Mouse (Mus musculus): ENCODE results near the gene Tbce. TPM values are rescaled to one million over a fixed set of nuclear protein-coding genes. Genes with fewer than 3 reads are reported as not detected.

Gene Tbce
- polyA plus RNA-seq, 1 experiment = 13.9 TPM

DNA sequence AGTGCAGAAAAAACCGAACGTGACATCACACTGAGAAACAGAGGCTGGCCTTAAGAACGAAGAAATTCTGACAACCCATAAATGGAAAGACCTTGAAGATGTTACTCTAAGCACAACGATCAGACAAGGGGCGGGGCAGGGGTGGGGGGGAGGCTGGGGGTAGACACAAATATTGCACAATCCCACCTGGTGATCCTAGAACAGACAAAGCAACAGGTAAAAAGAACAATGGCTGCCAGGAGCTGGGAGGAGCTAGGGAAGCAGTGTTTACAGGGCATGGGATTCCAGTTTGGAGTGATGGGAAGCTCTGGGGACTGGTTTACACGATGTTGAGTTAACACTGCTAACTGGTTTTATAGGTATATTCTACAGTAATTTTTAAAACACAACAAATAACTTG is 23.8 kb downstream of the Tbce start:
- TF ChIP-seq POLR2A (IDR thresholded peaks at IDR 0.05; ENCODE audit: low read depth, low read length) (no peak), CTCF (IDR thresholded peaks at IDR 0.05; ENCODE audit: extremely low read depth, insufficient read depth, insufficient read length, insufficient replicate concordance) (no peak)
- Histone ChIP-seq H3K4me3 (ENCODE audit: extremely low read depth, insufficient read depth, insufficient read length) (no peak overlapping the region), H3K27me3 (ENCODE audit: control insufficient read depth, insufficient read depth, low read length) (no peaks in the 10 kb centered on the region), H3K27ac (ENCODE audit: insufficient read depth, low read length) (no peak overlapping the region), H3K4me1 (ENCODE audit: control insufficient read depth, insufficient read depth, insufficient read length) (no peaks in the 10 kb centered on the region; the same call in 1 of the 2 replicates), H3K36me3 (ENCODE audit: control insufficient read depth, insufficient read depth, low read length) (peaks cover 21% of the 10 kb centered on the region)
- WGBS = 93% methylated on average over 6 of the region's 6 CpGs
- DNase-seq (ENCODE audit: low read depth in 1 of 2, low spot score in 2 of 2) = no peak

- no peak overlapping the region for H3K27ac ChIP-seq (ENCODE audit: insufficient read depth, low read length)
- no peaks in the 10 kb centered on the region; the same call in 1 of the 2 replicates for H3K4me1 ChIP-seq (ENCODE audit: control insufficient read depth, insufficient read depth, insufficient read length)
- H3K36me3 ChIP-seq (ENCODE audit: control insufficient read depth, insufficient read depth, low read length) = peaks cover 21% of the 10 kb centered on the region
- no peak overlapping the region for H3K4me3 ChIP-seq (ENCODE audit: extremely low read depth, insufficient read depth, insufficient read length)
- WGBS = 96% methylated on average over 4 of the region's 4 CpGs
- no peak for TF ChIP-seq CTCF (IDR thresholded peaks at IDR 0.05; ENCODE audit: extremely low read depth, insufficient read depth, insufficient read length, insufficient replicate concordance)
- no peak for TF ChIP-seq POLR2A (IDR thresholded peaks at IDR 0.05; ENCODE audit: low read depth, low read length)
- DNase-seq (ENCODE audit: low read depth in 1 of 2, low spot score in 2 of 2) = no peak
- no peaks in the 10 kb centered on the region for H3K27me3 ChIP-seq (ENCODE audit: control insufficient read depth, insufficient read depth, low read length)
These were observed 24.9 kb downstream of the Tbce start for GRCm38 (mm10) chr13:14014540-14014939.

DNA sequence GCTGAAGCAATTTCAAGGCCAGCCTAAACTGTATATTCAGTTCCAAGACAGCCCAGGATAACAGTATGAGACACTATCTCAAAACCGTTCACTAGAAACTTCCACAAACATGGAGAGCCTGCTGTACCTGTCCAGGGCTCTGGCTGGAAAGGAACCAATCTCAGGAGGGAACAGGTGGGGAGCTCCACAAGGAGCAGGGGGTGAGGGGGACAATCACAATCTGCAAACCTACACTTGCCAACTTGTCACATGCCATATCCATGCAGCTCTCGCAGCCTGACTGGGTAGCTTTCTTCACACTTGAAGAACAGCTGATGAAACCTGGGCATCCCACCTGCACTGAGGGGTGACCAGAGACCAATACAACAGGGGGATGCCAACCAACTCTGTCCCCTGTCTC is 25.4 kb downstream of the Tbce start:
- 98% methylated on average over 2 of the region's 2 CpGs for WGBS
- H3K27ac ChIP-seq (ENCODE audit: insufficient read depth, low read length) = no peak overlapping the region
- H3K4me1 ChIP-seq (ENCODE audit: control insufficient read depth, insufficient read depth, insufficient read length) = no peaks in the 10 kb centered on the region; the same call in 1 of the 2 replicates
- DNase-seq (ENCODE audit: low read depth in 1 of 2, low spot score in 2 of 2) = no peak
- H3K36me3 ChIP-seq (ENCODE audit: control insufficient read depth, insufficient read depth, low read length) = peaks cover 21% of the 10 kb centered on the region
- TF ChIP-seq POLR2A (IDR thresholded peaks at IDR 0.05; ENCODE audit: low read depth, low read length) = no peak
- no peak for TF ChIP-seq CTCF (IDR thresholded peaks at IDR 0.05; ENCODE audit: extremely low read depth, insufficient read depth, insufficient read length, insufficient replicate concordance)
- H3K4me3 ChIP-seq (ENCODE audit: extremely low read depth, insufficient read depth, insufficient read length) = no peak overlapping the region
- H3K27me3 ChIP-seq (ENCODE audit: control insufficient read depth, insufficient read depth, low read length) = no peaks in the 10 kb centered on the region

DNA sequence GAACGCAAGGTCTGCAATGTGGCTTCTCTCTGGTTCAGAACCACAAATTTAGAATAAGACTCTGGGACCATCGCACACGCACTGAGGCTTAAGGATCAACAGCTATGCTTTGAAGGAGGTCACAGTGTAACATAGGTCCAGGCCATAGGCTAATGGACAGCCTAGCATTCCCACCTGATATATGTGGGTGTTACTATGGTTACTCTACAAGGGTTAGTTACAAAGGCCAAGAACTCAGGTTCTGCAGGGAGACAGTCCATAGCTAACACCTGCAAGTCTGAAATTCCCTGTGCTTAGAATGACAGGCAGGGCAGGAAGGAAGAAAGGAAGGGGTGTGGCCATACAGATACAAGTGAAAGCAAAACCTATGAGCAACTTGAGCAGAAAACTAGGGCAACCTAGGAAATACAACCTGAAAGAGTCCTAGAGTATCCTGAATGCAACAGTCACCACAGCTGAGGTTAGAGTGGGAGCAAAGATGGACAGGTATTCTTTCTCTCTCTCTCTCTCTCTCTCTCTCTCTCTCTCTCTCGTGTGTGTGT is 27.9 kb downstream of the Tbce start:
- no peak overlapping the region for H3K4me3 ChIP-seq (ENCODE audit: extremely low read depth, insufficient read depth, insufficient read length)
- no peak overlapping the region for H3K27ac ChIP-seq (ENCODE audit: insufficient read depth, low read length)
- peaks cover 20% of the 10 kb centered on the region for H3K36me3 ChIP-seq (ENCODE audit: control insufficient read depth, insufficient read depth, low read length)
- WGBS = 94% methylated on average over 4 of the region's 4 CpGs
- TF ChIP-seq POLR2A (IDR thresholded peaks at IDR 0.05; ENCODE audit: low read depth, low read length) (no peak), CTCF (IDR thresholded peaks at IDR 0.05; ENCODE audit: extremely low read depth, insufficient read depth, insufficient read length, insufficient replicate concordance) (no peak)
- no peak for DNase-seq (ENCODE audit: low read depth in 1 of 2, low spot score in 2 of 2)
- H3K27me3 ChIP-seq (ENCODE audit: control insufficient read depth, insufficient read depth, low read length) = no peaks in the 10 kb centered on the region
- no peaks in the 10 kb centered on the region; the same call in 1 of the 2 replicates for H3K4me1 ChIP-seq (ENCODE audit: control insufficient read depth, insufficient read depth, insufficient read length)

GRCm38 (mm10) chr13:14006056-14006455 is 33.4 kb downstream of the Tbce start:
- WGBS = 74% methylated on average over 2 of the region's 2 CpGs
- H3K4me1 ChIP-seq (ENCODE audit: control insufficient read depth, insufficient read depth, insufficient read length) = no peaks in the 10 kb centered on the region
- H3K4me3 ChIP-seq (ENCODE audit: extremely low read depth, insufficient read depth, insufficient read length) = no peak overlapping the region
- H3K36me3 ChIP-seq (ENCODE audit: control insufficient read depth, insufficient read depth, low read length) = peaks cover 28% of the 10 kb centered on the region
- TF ChIP-seq POLR2A (IDR thresholded peaks at IDR 0.05; ENCODE audit: low read depth, low read length) = no peak
- H3K27ac ChIP-seq (ENCODE audit: insufficient read depth, low read length) = no peak overlapping the region
- no peaks in the 10 kb centered on the region for H3K27me3 ChIP-seq (ENCODE audit: control insufficient read depth, insufficient read depth, low read length)
- no peak for DNase-seq (ENCODE audit: low read depth in 1 of 2, low spot score in 2 of 2)

- H3K4me3 ChIP-seq (ENCODE audit: extremely low read depth, insufficient read depth, insufficient read length) = no peak overlapping the region
- DNase-seq (ENCODE audit: low read depth in 1 of 2, low spot score in 2 of 2) = no peak
- no peaks in the 10 kb centered on the region for H3K27me3 ChIP-seq (ENCODE audit: control insufficient read depth, insufficient read depth, low read length)
- TF ChIP-seq CTCF (IDR thresholded peaks at IDR 0.05; ENCODE audit: extremely low read depth, insufficient read depth, insufficient read length, insufficient replicate concordance) = no peak
- TF ChIP-seq POLR2A (IDR thresholded peaks at IDR 0.05; ENCODE audit: low read depth, low read length) = no peak
- H3K4me1 ChIP-seq (ENCODE audit: control insufficient read depth, insufficient read depth, insufficient read length) = no peaks in the 10 kb centered on the region
- peaks cover 29% of the 10 kb centered on the region for H3K36me3 ChIP-seq (ENCODE audit: control insufficient read depth, insufficient read depth, low read length)
- H3K27ac ChIP-seq (ENCODE audit: insufficient read depth, low read length) = no peak overlapping the region
- 93% methylated on average over 5 of the region's 5 CpGs for WGBS
These were observed 34.4 kb downstream of the Tbce start for GRCm38 (mm10) chr13:14004999-14005398.

DNA sequence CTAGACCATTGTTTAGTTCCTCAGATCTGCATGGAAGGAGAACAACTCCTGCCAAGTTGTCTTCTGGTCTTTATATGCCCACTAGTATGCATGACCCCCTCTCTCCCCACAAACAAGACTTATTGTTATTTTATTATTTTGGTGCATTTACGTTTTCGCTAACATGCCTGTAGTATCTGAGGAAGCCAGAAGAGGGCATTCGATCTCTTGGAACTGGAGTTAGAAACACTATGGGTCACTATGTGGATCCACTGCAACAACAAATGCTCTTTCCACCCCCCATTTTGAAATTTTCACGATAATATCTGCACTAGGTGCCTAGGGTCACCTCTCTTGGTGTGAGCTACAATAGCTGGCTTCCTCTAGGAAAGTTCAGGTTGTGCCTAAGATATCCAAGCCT is 35.4 kb downstream of the Tbce start:
- Histone ChIP-seq H3K36me3 (ENCODE audit: control insufficient read depth, insufficient read depth, low read length) (peaks cover 30% of the 10 kb centered on the region), H3K27ac (ENCODE audit: insufficient read depth, low read length) (no peak overlapping the region), H3K4me1 (ENCODE audit: control insufficient read depth, insufficient read depth, insufficient read length) (no peaks in the 10 kb centered on the region), H3K27me3 (ENCODE audit: control insufficient read depth, insufficient read depth, low read length) (no peaks in the 10 kb centered on the region), H3K4me3 (ENCODE audit: extremely low read depth, insufficient read depth, insufficient read length) (no peak overlapping the region)
- no peak for TF ChIP-seq POLR2A (IDR thresholded peaks at IDR 0.05; ENCODE audit: low read depth, low read length)
- TF ChIP-seq CTCF (IDR thresholded peaks at IDR 0.05; ENCODE audit: extremely low read depth, insufficient read depth, insufficient read length, insufficient replicate concordance) = no peak
- WGBS = 83% methylated on average over 4 of the region's 4 CpGs
- DNase-seq (ENCODE audit: low read depth in 1 of 2, low spot score in 2 of 2) = no peak

All from spleen, adult 2 months (tissue).